Mouse (Mus musculus): ENCODE data around the gene Tcf3. TPM values are rescaled to one million over a fixed set of nuclear protein-coding genes. Genes with fewer than 3 reads are reported as not detected.

The Tcf3 gene
- total RNA-seq, 2 experiments from 2014 or later = 36.1 to 42.9 TPM

- DNase-seq (ENCODE audit: low spot score in 2 of 2) = peak; percentile 85 to 94
These were observed 45.9 kb downstream of the Tcf3 start, which contains the start of gene Mex3d for GRCm38 (mm10) chr10:80387522-80387959. Mex3d (minus strand) TSS chr10:80387659.

GRCm38 (mm10) chr10:80386735-80387471 lies 46.5 kb downstream of the Tcf3 start:
- DNase-seq (ENCODE audit: low spot score in 2 of 2) = peak; percentile 40 to 57

- peak; percentile 60 to 67 for DNase-seq (ENCODE audit: low spot score in 2 of 2)
These were observed 47.4 kb downstream of the Tcf3 start for GRCm38 (mm10) chr10:80385811-80386734.

- DNase-seq (ENCODE audit: low spot score in 2 of 2) = peak in 1 of 2 experiments; percentile 43
These were observed 48.1 kb downstream of the Tcf3 start for GRCm38 (mm10) chr10:80385310-80385709.

GRCm38 (mm10) chr10:80384709-80385108 lies 48.7 kb downstream of the Tcf3 start:
- no peak for DNase-seq (ENCODE audit: low spot score in 2 of 2)

- DNase-seq (ENCODE audit: low spot score in 2 of 2) = no peak
These were observed 49.3 kb downstream of the Tcf3 start for GRCm38 (mm10) chr10:80384115-80384639.

GRCm38 (mm10) chr10:80383431-80383830 lies 50.0 kb downstream of the Tcf3 start:
- DNase-seq (ENCODE audit: low spot score in 2 of 2) = no peak

GRCm38 (mm10) chr10:80382641-80383365 lies 50.6 kb downstream of the Tcf3 start:
- no peak for DNase-seq (ENCODE audit: low spot score in 2 of 2)

GRCm38 (mm10) chr10:80377716-80378115 lies 55.7 kb downstream of the Tcf3 start:
- DNase-seq (ENCODE audit: low spot score in 2 of 2) = peak in 1 of 2 experiments; percentile 49

GRCm38 (mm10) chr10:80376160-80376559 lies 57.3 kb downstream of the Tcf3 start:
- peak; percentile 98 for DNase-seq (ENCODE audit: low spot score in 2 of 2)

- DNase-seq (ENCODE audit: low spot score in 2 of 2) = peak; percentile 82 to 84
These were observed 59.4 kb downstream of the Tcf3 start for GRCm38 (mm10) chr10:80374063-80374462.

- DNase-seq (ENCODE audit: low spot score in 2 of 2) = no peak
These were observed 60.7 kb downstream of the Tcf3 start for GRCm38 (mm10) chr10:80372706-80373105.

- DNase-seq (ENCODE audit: low spot score in 2 of 2) = no peak
These were observed 61.5 kb downstream of the Tcf3 start for GRCm38 (mm10) chr10:80371983-80372382.

- DNase-seq (ENCODE audit: low spot score in 2 of 2) = peak; percentile 55 to 60
These were observed 62.0 kb downstream of the Tcf3 start for GRCm38 (mm10) chr10:80371411-80371966.

GRCm38 (mm10) chr10:80369995-80370747 lies 63.3 kb downstream of the Tcf3 start:
- no peak for DNase-seq (ENCODE audit: low spot score in 2 of 2)

- no peak for DNase-seq (ENCODE audit: low spot score in 2 of 2)
These were observed 65.1 kb downstream of the Tcf3 start for GRCm38 (mm10) chr10:80368392-80368791.

- no peak for DNase-seq (ENCODE audit: low spot score in 2 of 2)
These were observed 65.5 kb downstream of the Tcf3 start for GRCm38 (mm10) chr10:80367954-80368353.

- no peak for DNase-seq (ENCODE audit: low spot score in 2 of 2)
These were observed 67.7 kb downstream of the Tcf3 start for GRCm38 (mm10) chr10:80365736-80366135.

- no peak for DNase-seq (ENCODE audit: low spot score in 2 of 2)
These were observed 69.7 kb downstream of the Tcf3 start for GRCm38 (mm10) chr10:80363734-80364133.

Measured in layer of hippocampus, postnatal 10 days (tissue).